ENCODE assay signal across 8 mouse cellular contexts in genomic region chr6:124744755-124745321, GRCm38 (mm10). TPM values are rescaled to one million over a fixed set of nuclear protein-coding genes. Genes with fewer than 3 reads are reported as not detected.
DNase-seq lines count a peak whose midpoint lies in the region; ATAC-seq and TF ChIP-seq lines count a peak whose summit lies in the region.

No protein-coding gene starts in this region.

- H3K4me1 ChIP-seq in heart, adult 2 months (ENCODE audit: control insufficient read depth, insufficient read depth, low read length) = peaks cover 4% of the 10 kb centered on the region
- H3K4me1 ChIP-seq in kidney, postnatal 0 days (replicated peaks; ENCODE audit: insufficient read depth, low read length) = peaks cover 18% of the 10 kb centered on the region
- H3K4me1 ChIP-seq in neural tube, embryonic 13.5 days (replicated peaks) = peaks cover 38% of the 10 kb centered on the region

- ATAC-seq in kidney, postnatal 0 days (replicated peaks; ENCODE audit: low FRiP score, low read depth) = peak; percentile 1
- ATAC-seq in neural tube, embryonic 13.5 days (ENCODE audit: low read depth) = no peak; the same call in 1 of the 2 replicates

- TF ChIP-seq EP300 in heart, adult 2 months (IDR thresholded peaks at IDR 0.05; ENCODE audit: insufficient read depth, low read depth, low read length) = no peak

- no peaks in the 10 kb centered on the region for H3K9me3 ChIP-seq in kidney, postnatal 0 days (replicated peaks; ENCODE audit: low read length)
- H3K9me3 ChIP-seq in neural tube, embryonic 13.5 days = no peaks in the 10 kb centered on the region

- H3K36me3 ChIP-seq in heart, adult 2 months (ENCODE audit: control insufficient read depth, insufficient read depth, low read length) = peaks cover under 1% of the 10 kb centered on the region; the same call in 1 of the 2 replicates
- peaks cover 42% of the 10 kb centered on the region for H3K36me3 ChIP-seq in kidney, postnatal 0 days (ENCODE audit: insufficient read depth, low read length)
- peaks cover 60% of the 10 kb centered on the region for H3K36me3 ChIP-seq in neural tube, embryonic 13.5 days

- 66% methylated on average over 26 of the region's 26 CpGs for WGBS in heart, adult 2 months
- WGBS in kidney, postnatal 0 days = 48% methylated on average over 26 of the region's 26 CpGs
- WGBS in neural tube, embryonic 13.5 days = 67% methylated on average over 26 of the region's 26 CpGs

- H3K9ac ChIP-seq in heart, adult 2 months (ENCODE audit: low read depth, low read length) = peak overlapping the region; percentile 59
- H3K9ac ChIP-seq in kidney, postnatal 0 days (ENCODE audit: low read depth, low read length) = peak overlapping the region; percentile 86
- peak overlapping the region; percentile 84 for H3K9ac ChIP-seq in neural tube, embryonic 13.5 days

- intact Hi-C loops in heart, adult 2 months (cut with DNase I) = loop anchor here (1.0 to 5.0 kb wide), 2 partner anchors 11 to 62 kb away; partner anchors contain the start of genes Atn1, Gm45234 and Spsb2

- H3K4me3 ChIP-seq in heart, adult 2 months = peak overlapping the region; percentile 68
- H3K4me3 ChIP-seq in kidney, postnatal 0 days (replicated peaks; ENCODE audit: low read depth, low read length) = peak overlapping the region; percentile 52
- H3K4me3 ChIP-seq in neural tube, embryonic 13.5 days = peak overlapping the region; percentile 51

- TF ChIP-seq POLR2A in heart, adult 2 months (IDR thresholded peaks at IDR 0.05; ENCODE audit: insufficient read depth, low read depth, low read length) = no peak

- no peaks in the 10 kb centered on the region for H3K27me3 ChIP-seq in heart, adult 2 months (ENCODE audit: control insufficient read depth, insufficient read depth, low read length)
- no peaks in the 10 kb centered on the region for H3K27me3 ChIP-seq in kidney, postnatal 0 days (ENCODE audit: insufficient read depth, low read length)
- H3K27me3 ChIP-seq in neural tube, embryonic 13.5 days = no peaks in the 10 kb centered on the region

- H3K4me2 ChIP-seq in kidney, postnatal 0 days (ENCODE audit: low read length) = peak overlapping the region; percentile 99
- peak overlapping the region; percentile 92 for H3K4me2 ChIP-seq in neural tube, embryonic 13.5 days

- DNase-seq in heart, adult 2 months = no peak
- DNase-seq in heart, adult 18-20 months = no peak
- DNase-seq in urinary bladder, adult 2 months (ENCODE audit: low spot score) = peak; percentile 51
- no peak for DNase-seq in urinary bladder, postnatal 36 days (ENCODE audit: low spot score in 2 of 2)
- no peak for DNase-seq in kidney, postnatal 0 days (ENCODE audit: low spot score)
- no peak for DNase-seq in embryo, embryonic 10.5 days (ENCODE audit: low spot score)
- DNase-seq in B cell, adult 2 months = no peak

- H3K79me2 ChIP-seq in heart, adult 2 months (replicated peaks; ENCODE audit: control insufficient read depth, insufficient read depth, low read length) = no peaks in the 10 kb centered on the region

- peak overlapping the region; percentile 96 for H3K27ac ChIP-seq in heart, adult 2 months
- peak overlapping the region; percentile 93 for H3K27ac ChIP-seq in kidney, postnatal 0 days
- peak overlapping the region; percentile 95 for H3K27ac ChIP-seq in neural tube, embryonic 13.5 days (replicated peaks)

- TF ChIP-seq CTCF in heart, adult 2 months (IDR thresholded peaks at IDR 0.05) = no peak
- TF ChIP-seq CTCF in kidney, postnatal 0 days (IDR thresholded peaks at IDR 0.05; ENCODE audit: low read depth) = no peak

RNA-seq across cellular contexts. Expression of gene Grcc10, which starts 3.7 kb away (rescaled TPM):
- 100 to 1,000 TPM; 280 to 314 TPM for total RNA-seq in heart, adult 2 months (2021)
- 296 and 328 TPM in 2 replicates for polyA plus RNA-seq in heart, adult 2 months (2012; rRNA removed)
- 100 to 1,000 TPM; 277 to 290 TPM for total RNA-seq in heart, adult 18-20 months (2021)
- polyA plus RNA-seq in urinary bladder, adult 2 months (2012; rRNA removed) = 214 and 229 TPM in 2 replicates
- polyA plus RNA-seq in kidney, postnatal 0 days (2015; fragmentation: Nextera tagmentation; extraction: Ambion mirVana) = 549 and 600 TPM in 2 replicates
- polyA plus RNA-seq in neural tube, embryonic 13.5 days (2015; fragmentation: Nextera tagmentation; extraction: Ambion mirVana) = 687 and 693 TPM in 2 replicates

RNA-seq across cellular contexts. Expression of gene Ptpn6, which starts 6.3 kb away (rescaled TPM):
- total RNA-seq in heart, adult 2 months (2021) = 1 to 10 TPM; 3.1 to 4.4 TPM
- polyA plus RNA-seq in heart, adult 2 months (2012; rRNA removed) = 4.5 and 8.2 TPM in 2 replicates
- 10 to 100 TPM in 1 of 2 experiments, 1 to 10 TPM in 1; 3.0 to 12.9 TPM for total RNA-seq in heart, adult 18-20 months (2021)
- polyA plus RNA-seq in urinary bladder, adult 2 months (2012; rRNA removed) = 17.0 and 18.2 TPM in 2 replicates
- 13.0 and 13.6 TPM in 2 replicates for polyA plus RNA-seq in kidney, postnatal 0 days (2015; fragmentation: Nextera tagmentation; extraction: Ambion mirVana)
- 6.0 and 7.9 TPM in 2 replicates for polyA plus RNA-seq in neural tube, embryonic 13.5 days (2015; fragmentation: Nextera tagmentation; extraction: Ambion mirVana)

RNA-seq across cellular contexts. Expression of gene Gm45234, which starts 11.0 kb away (rescaled TPM):
- 1 to 10 TPM in 1 of 2 experiments, not detected in 1; 1.9 TPM for total RNA-seq in heart, adult 2 months (2021)
- not detected in 2 replicates for polyA plus RNA-seq in heart, adult 2 months (2012; rRNA removed)
- not detected for total RNA-seq in heart, adult 18-20 months (2021)
- not detected in 2 replicates for polyA plus RNA-seq in urinary bladder, adult 2 months (2012; rRNA removed)
- polyA plus RNA-seq in kidney, postnatal 0 days (2015; fragmentation: Nextera tagmentation; extraction: Ambion mirVana) = not detected in 2 replicates
- not detected in 2 replicates for polyA plus RNA-seq in neural tube, embryonic 13.5 days (2015; fragmentation: Nextera tagmentation; extraction: Ambion mirVana)

RNA-seq across cellular contexts. Expression of gene Atn1, which starts 11.5 kb away (rescaled TPM):
- 10 to 100 TPM; 44.3 to 47.8 TPM for total RNA-seq in heart, adult 2 months (2021)
- polyA plus RNA-seq in heart, adult 2 months (2012; rRNA removed) = 24.5 and 32.8 TPM in 2 replicates
- 10 to 100 TPM; 41.1 to 46.9 TPM for total RNA-seq in heart, adult 18-20 months (2021)
- polyA plus RNA-seq in urinary bladder, adult 2 months (2012; rRNA removed) = 11.3 and 32.9 TPM in 2 replicates
- 13.0 and 13.7 TPM in 2 replicates for polyA plus RNA-seq in kidney, postnatal 0 days (2015; fragmentation: Nextera tagmentation; extraction: Ambion mirVana)
- polyA plus RNA-seq in neural tube, embryonic 13.5 days (2015; fragmentation: Nextera tagmentation; extraction: Ambion mirVana) = 21.0 and 23.1 TPM in 2 replicates

RNA-seq across cellular contexts. Expression of gene Eno2, which starts 24.6 kb away (rescaled TPM):
- 1 to 10 TPM; 2.4 to 2.7 TPM for total RNA-seq in heart, adult 2 months (2021)
- 2.4 and 2.7 TPM in 2 replicates for polyA plus RNA-seq in heart, adult 2 months (2012; rRNA removed)
- total RNA-seq in heart, adult 18-20 months (2021) = 1 to 10 TPM; 2.5 to 2.7 TPM
- polyA plus RNA-seq in urinary bladder, adult 2 months (2012; rRNA removed) = 20.8 and 23.4 TPM in 2 replicates
- polyA plus RNA-seq in kidney, postnatal 0 days (2015; fragmentation: Nextera tagmentation; extraction: Ambion mirVana) = 7.6 TPM in 2 replicates
- polyA plus RNA-seq in neural tube, embryonic 13.5 days (2015; fragmentation: Nextera tagmentation; extraction: Ambion mirVana) = 67.2 and 69.8 TPM in 2 replicates
